Comparison of ENCODE assay signal across 20 mouse cellular contexts in genomic region chr16:12811088-12811487, GRCm38 (mm10).
DNase-seq lines count a peak whose midpoint lies in the region; ATAC-seq and TF ChIP-seq lines count a peak whose summit lies in the region.
"Had no signal": no experiment of that assay in that cellular context is flagged by ENCODE, and none has a peak within 500 bp of the region (broad histone marks: within the 10 kb centered on the region; RNA-seq: fewer than 3 reads in every experiment).

No protein-coding gene starts in this region.

- no peak overlapping the region for H3K4me3 ChIP-seq in hindbrain, postnatal 0 days (ENCODE audit: low read length)
- H3K4me3 ChIP-seq in hindbrain, embryonic 12.5 days: no peak overlapping the region
- H3K4me3 ChIP-seq in kidney, embryonic 16.5 days (ENCODE audit: low read length): no peak overlapping the region
- H3K4me3 ChIP-seq: forebrain, embryonic 12.5 days; heart, adult 2 months; heart, embryonic 15.5 days had no signal

- no peak for ATAC-seq in hindbrain, postnatal 0 days
- ATAC-seq in hindbrain, embryonic 12.5 days (ENCODE audit: low FRiP score): no peak
- no peak for ATAC-seq in kidney, embryonic 16.5 days (ENCODE audit: low FRiP score, low TSS enrichment)
- ATAC-seq: forebrain, postnatal 0 days; intestine, embryonic 16.5 days had no signal

- no peak overlapping the region for H3K4me2 ChIP-seq in hindbrain, postnatal 0 days (ENCODE audit: low read depth, low read length)
- no peak overlapping the region for H3K4me2 ChIP-seq in hindbrain, embryonic 12.5 days (replicated peaks)
- no peak overlapping the region for H3K4me2 ChIP-seq in kidney, embryonic 16.5 days (replicated peaks; ENCODE audit: low read depth, low read length)
- H3K4me2 ChIP-seq: forebrain, embryonic 12.5 days; heart, embryonic 11.5 days; heart, embryonic 15.5 days; hindbrain, embryonic 14.5 days had no signal

- H3K4me1 ChIP-seq in hindbrain, postnatal 0 days (ENCODE audit: insufficient read depth, low read length): no peaks in the 10 kb centered on the region
- no peaks in the 10 kb centered on the region for H3K4me1 ChIP-seq in hindbrain, embryonic 12.5 days
- H3K4me1 ChIP-seq in kidney, embryonic 16.5 days (ENCODE audit: insufficient read depth, low read length): no peaks in the 10 kb centered on the region
- H3K4me1 ChIP-seq: forebrain, embryonic 12.5 days; heart, embryonic 15.5 days had no signal

- no peaks in the 10 kb centered on the region for H3K27me3 ChIP-seq in hindbrain, postnatal 0 days (ENCODE audit: insufficient read depth, low read length)
- H3K27me3 ChIP-seq in hindbrain, embryonic 12.5 days: no peaks in the 10 kb centered on the region
- no peaks in the 10 kb centered on the region for H3K27me3 ChIP-seq in kidney, embryonic 16.5 days (ENCODE audit: insufficient read depth, low read length)
- H3K27me3 ChIP-seq: forebrain, embryonic 12.5 days; heart, embryonic 15.5 days had no signal

- peak; percentile 22 for DNase-seq in adrenal gland, postnatal 14 days
- DNase-seq in adrenal gland, adult 2 months: no peak
- peak; percentile 36 for DNase-seq in hindbrain, postnatal 0 days (ENCODE audit: low spot score)
- peak; percentile 13 for DNase-seq in lung, postnatal 10 days
- no peak for DNase-seq in lung, adult 18-20 months
- DNase-seq in NIH3T3 (ENCODE audit: low read depth): peak; percentile 16
- DNase-seq: cerebellum, adult 11-12 months; cerebellum, adult 9-10 months; cerebellum, postnatal 36 days; forebrain, postnatal 0 days; gastrocnemius, postnatal 14 days; heart, adult 2 months; heart, postnatal 14 days had no signal

- no peak overlapping the region for H3K9ac ChIP-seq in hindbrain, postnatal 0 days (replicated peaks; ENCODE audit: low read length)
- H3K9ac ChIP-seq in hindbrain, embryonic 12.5 days: no peak overlapping the region
- H3K9ac ChIP-seq in kidney, embryonic 16.5 days (replicated peaks; ENCODE audit: low read length): no peak overlapping the region
- H3K9ac ChIP-seq: forebrain, embryonic 12.5 days; forebrain, postnatal 0 days; heart, embryonic 15.5 days; hindbrain, embryonic 14.5 days had no signal

- no peak for TF ChIP-seq CTCF in hindbrain, postnatal 0 days (IDR thresholded peaks at IDR 0.05; ENCODE audit: low read depth)

- no peak overlapping the region for H3K27ac ChIP-seq in hindbrain, postnatal 0 days
- H3K27ac ChIP-seq in hindbrain, embryonic 12.5 days: no peak overlapping the region
- no peak overlapping the region for H3K27ac ChIP-seq in kidney, embryonic 16.5 days (ENCODE audit: low read length)
- H3K27ac ChIP-seq: forebrain, embryonic 12.5 days; heart, adult 2 months; heart, embryonic 15.5 days; hindbrain, embryonic 14.5 days had no signal

- WGBS in hindbrain, postnatal 0 days: 50% methylated on average over 2 of the region's 2 CpGs
- WGBS in hindbrain, embryonic 12.5 days: 71% methylated on average over 2 of the region's 2 CpGs
- WGBS in kidney, embryonic 16.5 days: 42% methylated on average over 2 of the region's 2 CpGs

- H3K9me3 ChIP-seq in hindbrain, postnatal 0 days (ENCODE audit: low read length): no peaks in the 10 kb centered on the region
- no peaks in the 10 kb centered on the region for H3K9me3 ChIP-seq in hindbrain, embryonic 12.5 days (replicated peaks)
- no peaks in the 10 kb centered on the region for H3K9me3 ChIP-seq in kidney, embryonic 16.5 days (ENCODE audit: low read length)
- H3K9me3 ChIP-seq: forebrain, embryonic 12.5 days; heart, embryonic 15.5 days had no signal

- no peaks in the 10 kb centered on the region for H3K36me3 ChIP-seq in hindbrain, postnatal 0 days (ENCODE audit: insufficient read depth, low read length)
- no peaks in the 10 kb centered on the region for H3K36me3 ChIP-seq in hindbrain, embryonic 12.5 days
- H3K36me3 ChIP-seq in kidney, embryonic 16.5 days (ENCODE audit: insufficient read depth, low read length): no peaks in the 10 kb centered on the region
- H3K36me3 ChIP-seq: forebrain, embryonic 12.5 days; heart, embryonic 15.5 days had no signal

Comparison
In these comparisons a context has a peak if more than half of its experiments do, and no peak if none do; other contexts are left out.
1. DNase-seq: peak in adrenal gland, postnatal 14 days (single experiment), hindbrain, postnatal 0 days (single experiment), lung, postnatal 10 days (single experiment) and NIH3T3 (single experiment); none in adrenal gland, adult 2 months (single experiment) and lung, adult 18-20 months (0 of 2).